Mouse (Mus musculus) neutrophil, adult 65 days (primary cell): Measurements from ENCODE around the gene Apln. TPM values are rescaled to one million over a fixed set of nuclear protein-coding genes. Genes with fewer than 3 reads are reported as not detected.

Experiments used
- total RNA-seq: library from RNA; stranded (reverse); gene quantifications from 2 replicates; pipeline ENCODE4 v1.2.4, GENCODE M21; 2023

Apln gene
- 0.88 and 1.4 TPM in 2 replicates for total RNA-seq

GRCm38 (mm10) chrX:48034144-48035113 lies at the start of gene Apln:
Apln (minus strand) TSS chrX:48034853.

Other genes starting within 250 kb of the Apln start
- not detected in 2 replicates for gene Smarca1, start 141.9 kb downstream of the Apln start, total RNA-seq
- gene Ocrl, start 122.5 kb downstream of the Apln start, total RNA-seq, result 9.3 and 14.4 TPM in 2 replicates
- gene Xpnpep2, start 73.9 kb upstream of the Apln start, total RNA-seq, result not detected in 2 replicates
- 104 and 111 TPM in 2 replicates for gene Sash3, start 111.6 kb upstream of the Apln start, total RNA-seq
- gene Zdhhc9, start 174.0 kb upstream of the Apln start, total RNA-seq, result 35.7 and 47.3 TPM in 2 replicates
- 20.2 and 23.0 TPM in 2 replicates for gene Utp14a, start 222.0 kb upstream of the Apln start, total RNA-seq